Mouse (Mus musculus) large intestine, adult 2 months (tissue): ENCODE measurements at regions not wholly inside any gene's neighbourhood (a gene's known extent, or its start where the extent isn't known, plus 50 kb on each side); places are given as distances from the start of the nearest gene placed in this dataset.
A peak's percentile ranks its signal among the peaks of the same experiment; 100 is the strongest.

Experiments used
- DNase-seq: peaks from one replicate; pipeline ENCODE4 v3.0.0-alpha.2; 2012; ENCODE audit warnings: low read depth, low spot score
- WGBS: fragments of 180-500 bp; shearing (Covaris S2); methylation state at CpG from one replicate; pipeline ENCODE4 v1.1.7; 2018; 5-methylcytosine and 5-hydroxymethylcytosine counted together

- WGBS = 72% methylated on average over 6 of the region's 6 CpGs
- DNase-seq = no peak
Observed at GRCm38 (mm10) chr2:74123360-74124074, 212.4 kb upstream of the Atp5g3 start.

GRCm38 (mm10) chr2:74122937-74123336, 211.8 kb upstream of the Atp5g3 start:
- WGBS = 70% methylated on average over 2 of the region's 2 CpGs
- DNase-seq = no peak

GRCm38 (mm10) chr2:74120051-74120450, 208.9 kb upstream of the Atp5g3 start:
- WGBS = 52% methylated on average over 10 of the region's 10 CpGs
- no peak for DNase-seq

- DNase-seq = no peak
- 42% methylated on average over 17 of the region's 17 CpGs for WGBS
Observed at GRCm38 (mm10) chr2:74119167-74119937, 208.2 kb upstream of the Atp5g3 start.

GRCm38 (mm10) chr2:74106472-74106871, 195.3 kb upstream of the Atp5g3 start:
- no peak for DNase-seq
- 79% methylated on average over 4 of the region's 4 CpGs for WGBS

- WGBS = 78% methylated on average over 9 of the region's 9 CpGs
- no peak for DNase-seq
Observed at GRCm38 (mm10) chr2:74099671-74100372, 188.7 kb upstream of the Atp5g3 start.

- no peak for DNase-seq
- 78% methylated on average over 2 of the region's 2 CpGs for WGBS
Observed at GRCm38 (mm10) chr2:74096809-74097208, 185.7 kb upstream of the Atp5g3 start.

- no peak for DNase-seq
- WGBS = 59% methylated on average over 7 of the region's 7 CpGs
Observed at GRCm38 (mm10) chr2:74093494-74093893, 182.4 kb upstream of the Atp5g3 start.

GRCm38 (mm10) chr2:74087375-74087774, 176.2 kb upstream of the Atp5g3 start:
- WGBS = 68% methylated on average over 3 of the region's 3 CpGs
- DNase-seq = no peak

GRCm38 (mm10) chr2:74084971-74085370, 173.8 kb upstream of the Atp5g3 start:
- no peak for DNase-seq
- WGBS = 78% methylated on average over 6 of the region's 6 CpGs

- WGBS = 67% methylated on average over 4 of the region's 4 CpGs
- DNase-seq = no peak
Observed at GRCm38 (mm10) chr2:74076774-74077173, 165.6 kb upstream of the Atp5g3 start.

GRCm38 (mm10) chr2:74075566-74075965, 164.4 kb upstream of the Atp5g3 start:
- 65% methylated on average over 1 of the region's 1 CpGs for WGBS
- no peak for DNase-seq

GRCm38 (mm10) chr2:74073396-74073795, 162.3 kb upstream of the Atp5g3 start:
- WGBS = 98% methylated on average over 1 of the region's 1 CpGs
- no peak for DNase-seq

GRCm38 (mm10) chr2:74066652-74067051, 155.5 kb upstream of the Atp5g3 start:
- 2% methylated on average over 11 of the region's 11 CpGs for WGBS
- DNase-seq = peak; percentile 22

GRCm38 (mm10) chr2:74064369-74064768, 153.2 kb upstream of the Atp5g3 start:
- 61% methylated on average over 9 of the region's 9 CpGs for WGBS
- DNase-seq = no peak

- WGBS = 72% methylated on average over 15 of the region's 15 CpGs
- DNase-seq = no peak
Observed at GRCm38 (mm10) chr2:74063777-74064176, 152.7 kb upstream of the Atp5g3 start.

- WGBS = 41% methylated on average over 4 of the region's 4 CpGs
- no peak for DNase-seq
Observed at GRCm38 (mm10) chr2:74063302-74063701, 152.2 kb upstream of the Atp5g3 start.

GRCm38 (mm10) chr2:74042430-74042829, 131.3 kb upstream of the Atp5g3 start:
- no peak for DNase-seq
- 64% methylated on average over 6 of the region's 6 CpGs for WGBS

- WGBS = 64% methylated on average over 6 of the region's 6 CpGs
Observed at GRCm38 (mm10) chr2:74039580-74039979, 128.5 kb upstream of the Atp5g3 start.

GRCm38 (mm10) chr2:74036043-74036442, 124.9 kb upstream of the Atp5g3 start:
- DNase-seq = no peak
- WGBS = 67% methylated on average over 9 of the region's 9 CpGs

More at GRCm38 (mm10) chr2:74039580-74039979, 128.5 kb upstream of the Atp5g3 start:
- no peak for DNase-seq
